In the genomic region with DNA sequence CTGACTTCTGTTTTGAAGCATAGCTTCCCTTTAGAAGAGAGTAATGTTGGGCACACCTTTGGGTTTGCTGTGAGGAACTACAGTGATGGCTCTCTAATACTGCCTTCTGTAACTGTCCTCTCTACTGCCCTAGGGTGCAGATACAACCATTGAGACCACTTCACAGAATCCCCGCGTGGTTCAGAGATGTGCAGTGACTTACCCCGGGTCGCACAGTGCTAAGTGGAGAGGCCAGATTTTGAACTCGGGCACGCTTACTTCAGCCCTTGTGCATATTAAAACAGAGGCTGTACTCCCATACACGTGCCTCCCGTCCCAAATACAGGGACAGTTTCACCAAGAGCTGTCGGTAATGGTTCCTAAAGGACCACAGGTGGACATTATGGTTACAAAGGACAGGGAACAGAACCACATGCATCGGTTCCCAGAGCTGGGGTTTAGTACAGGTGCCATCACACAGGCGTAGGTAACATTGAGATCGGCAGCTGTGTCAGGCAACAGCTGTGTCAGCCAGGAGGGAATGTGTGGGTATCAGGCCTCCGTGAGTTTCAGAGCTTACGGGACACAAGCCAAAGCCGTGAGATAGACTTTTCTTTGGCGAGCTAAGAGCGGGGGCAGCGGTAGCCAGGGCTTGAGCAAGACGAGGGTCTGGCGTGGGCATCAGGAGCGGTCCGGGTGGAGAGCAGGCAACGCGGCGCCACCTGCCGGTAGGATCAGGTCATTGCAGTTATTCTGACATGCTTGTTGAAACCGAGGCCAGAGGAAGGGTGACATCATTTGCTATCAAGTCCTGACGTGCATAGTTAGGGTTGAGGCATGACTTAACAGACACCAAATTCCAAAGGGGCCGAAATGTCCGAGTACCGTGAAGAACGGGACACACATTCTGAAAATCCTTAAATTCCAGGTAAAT, we compare ENCODE assay signal across 8 mouse cellular contexts.
A peak's percentile ranks its signal among the peaks of the same experiment; 100 is the strongest.
DNase-seq lines count a peak whose midpoint lies in the region; ATAC-seq and TF ChIP-seq lines count a peak whose summit lies in the region.

No protein-coding gene starts in this region.

- peak; percentile 20; the same call in 1 of the 2 replicates for ATAC-seq in limb, embryonic 12.5 days (ENCODE audit: insufficient number of reproducible peaks, insufficient read depth, low FRiP score, low TSS enrichment, low read depth)
- ATAC-seq in midbrain, embryonic 15.5 days (replicated peaks), result peak; percentile 85

- peak; percentile 96 for TF ChIP-seq CTCF in bone marrow, adult 2 months (IDR thresholded peaks at IDR 0.05; ENCODE audit: control insufficient read depth, insufficient read depth, low read length)
- peak; percentile 98 for TF ChIP-seq CTCF in embryonic fibroblast, embryonic 13.5 days (IDR thresholded peaks at IDR 0.05; ENCODE audit: borderline replicate concordance, insufficient read depth, low read length)
- peak; percentile 94 for TF ChIP-seq CTCF in spleen, adult 2 months (IDR thresholded peaks at IDR 0.05; ENCODE audit: extremely low read depth, insufficient read depth, insufficient read length, insufficient replicate concordance)

- H3K4me1 ChIP-seq in bone marrow, adult 2 months (ENCODE audit: control insufficient read depth, insufficient read depth, low read length), result peaks cover 2% of the 10 kb centered on the region; the same call in 1 of the 2 replicates
- H3K4me1 ChIP-seq in embryonic fibroblast, embryonic 13.5 days (ENCODE audit: control insufficient read depth, insufficient read depth, low read length), result peaks cover 4% of the 10 kb centered on the region; the same call in 1 of the 2 replicates
- peaks cover 12% of the 10 kb centered on the region for H3K4me1 ChIP-seq in limb, embryonic 12.5 days (replicated peaks)
- H3K4me1 ChIP-seq in midbrain, embryonic 15.5 days, result peaks cover 6% of the 10 kb centered on the region; the same call in 1 of the 2 replicates
- H3K4me1 ChIP-seq in spleen, adult 2 months (ENCODE audit: control insufficient read depth, insufficient read depth, insufficient read length), result no peaks in the 10 kb centered on the region

- no peak overlapping the region for H3K4me3 ChIP-seq in bone marrow, adult 2 months (replicated peaks; ENCODE audit: control insufficient read depth, low read depth, low read length)
- no peak overlapping the region for H3K4me3 ChIP-seq in embryonic fibroblast, embryonic 13.5 days (ENCODE audit: insufficient read depth, low read length)
- peak overlapping the region; percentile 27 for H3K4me3 ChIP-seq in limb, embryonic 12.5 days (replicated peaks)
- H3K4me3 ChIP-seq in midbrain, embryonic 15.5 days, result peak overlapping the region; percentile 32
- H3K4me3 ChIP-seq in spleen, adult 2 months (ENCODE audit: extremely low read depth, insufficient read depth, insufficient read length), result peak overlapping the region; percentile 29; the same call in 1 of the 2 replicates

- WGBS in bone marrow, adult 2 months, result 7% methylated on average over 32 of the region's 32 CpGs
- 6% methylated on average over 32 of the region's 32 CpGs for WGBS in limb, embryonic 12.5 days
- WGBS in midbrain, embryonic 15.5 days, result 5% methylated on average over 32 of the region's 32 CpGs
- 7% methylated on average over 32 of the region's 32 CpGs for WGBS in spleen, adult 2 months

- no peak overlapping the region for H3K27ac ChIP-seq in bone marrow, adult 2 months (ENCODE audit: control insufficient read depth, insufficient read depth, low read depth, low read length, poor library complexity)
- H3K27ac ChIP-seq in embryonic fibroblast, embryonic 13.5 days (ENCODE audit: insufficient read depth, low read length), result no peak overlapping the region
- no peak overlapping the region for H3K27ac ChIP-seq in limb, embryonic 12.5 days
- no peak overlapping the region for H3K27ac ChIP-seq in midbrain, embryonic 15.5 days
- H3K27ac ChIP-seq in spleen, adult 2 months (ENCODE audit: insufficient read depth, low read length), result no peak overlapping the region

- H3K27me3 ChIP-seq in limb, embryonic 12.5 days, result peaks cover 15% of the 10 kb centered on the region
- no peaks in the 10 kb centered on the region for H3K27me3 ChIP-seq in midbrain, embryonic 15.5 days (replicated peaks)
- no peaks in the 10 kb centered on the region for H3K27me3 ChIP-seq in spleen, adult 2 months (ENCODE audit: control insufficient read depth, insufficient read depth, low read length)

- no peak overlapping the region for H3K9ac ChIP-seq in limb, embryonic 12.5 days (replicated peaks)
- H3K9ac ChIP-seq in midbrain, embryonic 15.5 days, result 0 out of 2 replicates have a peak overlapping the region, but pooled peaks have one; percentile 19

- H3K4me2 ChIP-seq in limb, embryonic 12.5 days, result peak overlapping the region; percentile 58
- peak overlapping the region; percentile 58 for H3K4me2 ChIP-seq in midbrain, embryonic 15.5 days

- DNase-seq in A20 (ENCODE audit: low read depth, low spot score), result peak; percentile 89
- peak; percentile 68 for DNase-seq in heart, adult 8-10 months (ENCODE audit: low spot score)
- DNase-seq in kidney, adult 8-10 months, result peak; percentile 57 to 79
- peak; percentile 72 to 76 for DNase-seq in spleen, adult 2 months (ENCODE audit: low read depth in 1 of 2, low spot score in 2 of 2)

- no peaks in the 10 kb centered on the region for H3K9me3 ChIP-seq in limb, embryonic 12.5 days
- no peaks in the 10 kb centered on the region for H3K9me3 ChIP-seq in midbrain, embryonic 15.5 days

- no peaks in the 10 kb centered on the region for H3K36me3 ChIP-seq in limb, embryonic 12.5 days
- H3K36me3 ChIP-seq in midbrain, embryonic 15.5 days (replicated peaks), result no peaks in the 10 kb centered on the region
- no peaks in the 10 kb centered on the region for H3K36me3 ChIP-seq in spleen, adult 2 months (ENCODE audit: control insufficient read depth, insufficient read depth, low read length)

- TF ChIP-seq POLR2A in bone marrow, adult 2 months (IDR thresholded peaks at IDR 0.05; ENCODE audit: borderline replicate concordance, control insufficient read depth, low read depth, low read length), result no peak
- no peak for TF ChIP-seq POLR2A in embryonic fibroblast, embryonic 13.5 days (IDR thresholded peaks at IDR 0.05; ENCODE audit: low read depth, low read length)
- no peak for TF ChIP-seq POLR2A in spleen, adult 2 months (IDR thresholded peaks at IDR 0.05; ENCODE audit: low read depth, low read length)

Comparison
In these comparisons a context has a peak if more than half of its experiments do, and no peak if none do; other contexts are left out.
1. H3K4me3 ChIP-seq: peak in limb, embryonic 12.5 days (single experiment), midbrain, embryonic 15.5 days (single experiment) and spleen, adult 2 months (single experiment); none in bone marrow, adult 2 months (single experiment) and embryonic fibroblast, embryonic 13.5 days (single experiment).
2. Peak in every context shown above with its lines, with median percentiles within 50 percentile points of each other: DNase-seq and CTCF ChIP-seq.